Mouse (Mus musculus): ENCODE measurements around the gene Gm21028.
"Not testable (repeated sequence)": the region's sequence is repeated elsewhere in the genome, so short reads cannot be mapped to it uniquely, and the experiment has no call there.

Gene Gm21028

DNA sequence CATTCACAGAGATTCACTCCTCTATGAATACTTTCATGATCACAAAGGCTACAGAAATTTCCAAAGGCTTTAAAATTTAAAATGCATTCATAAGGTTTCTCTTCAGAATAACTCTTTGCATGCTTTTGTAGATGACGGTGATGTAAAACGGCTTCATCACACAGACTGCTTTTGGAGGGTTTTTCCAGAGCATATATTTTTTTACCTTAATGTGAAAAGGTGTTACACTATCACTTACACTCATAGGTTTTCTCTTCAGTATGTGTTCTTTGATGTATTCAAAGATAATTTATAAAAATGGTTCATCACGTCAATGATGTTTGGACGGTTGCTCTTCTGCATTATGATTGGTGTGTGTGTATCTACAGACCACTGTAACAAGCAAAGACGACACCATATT lies at the start of gene Gm21028:
Gene Gm21028, minus strand, starts transcription at position 101 of the 400 bp plus-strand sequence.
- no peak for DNase-seq

DNA sequence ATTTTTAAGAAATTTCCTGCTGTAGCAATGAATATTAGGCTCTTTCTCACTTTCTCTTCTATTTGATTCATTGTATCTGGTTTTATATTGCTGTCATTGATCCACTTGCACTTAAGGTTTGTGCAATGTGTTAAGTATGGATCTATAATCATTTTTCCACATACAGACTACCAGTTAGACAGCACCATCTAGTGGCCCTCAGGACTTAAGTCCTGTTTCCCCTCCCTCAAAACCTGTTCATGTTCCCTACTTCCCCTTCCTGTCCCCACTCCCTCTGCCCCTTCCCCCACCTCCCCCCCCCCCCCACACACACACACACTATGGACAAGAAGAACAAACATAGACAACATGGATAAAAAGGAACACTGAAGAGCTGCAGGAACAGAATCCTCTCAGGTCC lies 17.3 kb upstream of the Gm21028 start:
- DNase-seq = not testable (repeated sequence)

DNA sequence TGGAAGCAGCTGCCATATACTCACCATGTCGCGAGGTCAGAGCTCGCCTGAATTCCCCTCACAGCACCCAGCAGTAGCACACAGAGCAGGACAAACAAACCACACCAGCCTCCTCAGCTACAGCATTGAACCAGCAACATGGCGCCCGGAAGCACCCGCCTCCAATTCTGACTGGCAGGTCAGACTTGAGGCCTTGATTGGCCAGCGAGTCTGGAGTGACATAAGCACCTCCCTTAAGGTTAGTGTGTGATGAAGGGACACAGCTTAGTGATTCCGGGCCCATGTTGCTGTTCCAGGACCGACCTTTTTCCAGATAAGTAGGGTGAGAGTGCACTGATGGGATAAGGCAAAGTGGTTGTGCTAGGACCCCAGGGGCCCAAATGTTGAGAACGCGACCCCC lies 14.0 kb upstream of the Gm21028 start, which contains the start of gene Zfp977:
Gene Zfp977, minus strand, starts transcription at position 135 of the 400 bp plus-strand sequence.
- not testable (repeated sequence) for DNase-seq

DNA sequence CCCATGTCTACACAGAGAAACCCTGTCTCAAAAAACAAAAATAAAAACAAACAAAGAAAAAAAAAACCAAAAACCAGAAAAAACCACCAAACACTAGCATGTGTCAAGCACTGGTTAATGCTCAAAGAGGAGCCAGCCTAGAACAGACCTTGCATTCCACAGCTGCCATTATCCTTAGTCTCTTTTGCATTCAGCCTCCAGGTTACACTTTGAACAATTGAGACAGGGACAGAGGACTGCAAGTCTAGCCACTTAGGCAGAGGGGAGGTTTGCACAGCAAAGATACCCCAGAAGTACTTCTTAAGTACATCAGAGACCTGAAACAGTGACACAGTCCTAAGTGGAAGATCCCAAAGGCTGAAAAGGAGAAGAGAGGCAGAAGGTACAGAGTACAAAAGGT lies 12.9 kb upstream of the Gm21028 start:
- not testable (repeated sequence) for DNase-seq

- DNase-seq = no peak
Measured at GRCm38 (mm10) chr7:42551766-42552165, 26.6 kb downstream of the Gm21028 start.

Data from kidney, adult 9 months (tissue).